Mouse (Mus musculus) ES-E14 (cell line): Measurements from ENCODE around the gene Cnfn.

Source experiments
- CHD2 ChIP-seq: IDR thresholded peaks from 2 replicates; pipeline ENCODE4 v1.6.1; 2014; ENCODE audit warnings: mild to moderate bottlenecking, low read depth, low read length, inconsistent platforms
- MAFK ChIP-seq: IDR thresholded peaks from 2 replicates; pipeline ENCODE4 v1.6.1; 2014; ENCODE audit warnings: mild to moderate bottlenecking, low read depth, low read length, inconsistent platforms; ENCODE audit not compliant: insufficient read depth
- ZC3H11A ChIP-seq: IDR thresholded peaks from 2 replicates; pipeline ENCODE4 v1.6.1; 2012; ENCODE audit warnings: low read depth, mild to moderate bottlenecking, inconsistent platforms, low read length, borderline replicate concordance

- TF ChIP-seq CHD2 (no peak), ZC3H11A (no peak), MAFK (no peak)
Measured at GRCm38 (mm10) chr7:25390986-25391385, 21.5 kb upstream of the Cnfn start.
